Comparison of ENCODE assay signal across 9 mouse cellular contexts in the genomic region with DNA sequence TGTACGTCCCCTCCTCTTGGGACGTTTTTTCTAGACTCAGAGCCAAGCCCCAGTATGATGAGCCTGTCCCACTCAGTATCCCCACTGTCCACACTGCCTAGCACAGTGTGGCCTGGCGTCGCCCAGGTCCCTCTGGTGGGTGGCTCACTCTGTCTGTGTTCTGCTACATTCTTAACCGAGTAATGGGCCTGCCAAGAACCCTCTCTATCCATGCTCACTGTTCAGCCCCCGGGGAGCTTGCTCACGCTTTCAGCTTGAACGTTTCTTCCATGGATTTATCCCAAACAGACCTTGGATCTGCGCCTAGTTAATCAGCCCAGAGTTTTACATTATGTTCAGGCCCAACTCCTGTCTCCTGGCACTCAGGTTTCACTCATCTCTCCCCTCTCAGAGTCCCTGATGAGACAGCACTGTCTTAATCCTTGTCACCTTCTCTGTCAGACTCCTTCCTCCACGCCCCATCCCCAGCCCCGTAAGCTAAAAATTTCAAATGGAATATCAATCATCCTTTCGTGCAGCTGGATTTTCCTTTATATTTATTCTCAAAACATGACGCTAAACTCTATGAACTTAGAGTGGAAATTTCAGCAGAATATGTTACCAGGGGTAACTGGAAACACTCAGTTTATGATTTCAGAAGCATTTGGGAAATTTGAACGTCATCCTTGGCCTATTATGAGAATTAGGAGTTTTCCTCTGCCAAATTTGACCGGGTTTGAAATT.
A peak's percentile ranks its signal among the peaks of the same experiment; 100 is the strongest.
DNase-seq lines count a peak whose midpoint lies in the region; ATAC-seq lines count a peak whose summit lies in the region.
"Had no signal": no experiment of that assay in that cellular context is flagged by ENCODE, and none has a peak within 500 bp of the region (broad histone marks: within the 10 kb centered on the region; RNA-seq: fewer than 3 reads in every experiment).

No protein-coding gene starts in this region.

- H3K4me2 ChIP-seq in embryonic facial prominence, embryonic 13.5 days = no peak overlapping the region

- intact Hi-C loops in left cerebral cortex, postnatal 4 days (cut with DNase I) = loop anchor here (5.0 to 10.0 kb wide), 2 partner anchors 92 to 190 kb away; partner anchors contain the start of gene Rev3l

- ATAC-seq in embryonic facial prominence, embryonic 13.5 days (ENCODE audit: insufficient number of reproducible peaks, insufficient read depth, low FRiP score, low TSS enrichment, low read depth) = 0 out of 2 replicates have a peak, but pooled peaks have one; percentile 34

- no peak overlapping the region for H3K4me3 ChIP-seq in embryonic facial prominence, embryonic 13.5 days
- H3K4me3 ChIP-seq in heart, embryonic 10.5 days = no peak overlapping the region
- no peak overlapping the region for H3K4me3 ChIP-seq in midbrain, embryonic 10.5 days
- H3K4me3 ChIP-seq: megakaryocyte, embryonic 14.5 days had no signal

- H3K27me3 ChIP-seq in embryonic facial prominence, embryonic 13.5 days = no peaks in the 10 kb centered on the region
- no peaks in the 10 kb centered on the region for H3K27me3 ChIP-seq in heart, embryonic 10.5 days (ENCODE audit: insufficient read depth, poor library complexity, severe bottlenecking)
- peaks cover 13% of the 10 kb centered on the region; the same call in 1 of the 2 replicates for H3K27me3 ChIP-seq in midbrain, embryonic 10.5 days (ENCODE audit: low read depth, poor library complexity, severe bottlenecking)
- H3K27me3 ChIP-seq: megakaryocyte, embryonic 14.5 days had no signal

- DNase-seq in left cerebral cortex, postnatal 4 days = peak; percentile 73
- no peak for DNase-seq in left cerebral cortex, adult 11 months (ENCODE audit: low spot score)
- DNase-seq in heart, embryonic 10.5 days (ENCODE audit: low spot score) = no peak
- DNase-seq in midbrain, embryonic 10.5 days (ENCODE audit: low spot score) = no peak
- no peak for DNase-seq in liver
- no peak for DNase-seq in frontal cortex, postnatal 10 days (ENCODE audit: low spot score in 2 of 2)
- DNase-seq in thymus, postnatal 14 days = no peak

- H3K9me3 ChIP-seq in embryonic facial prominence, embryonic 13.5 days = no peaks in the 10 kb centered on the region
- no peaks in the 10 kb centered on the region for H3K9me3 ChIP-seq in heart, embryonic 10.5 days
- H3K9me3 ChIP-seq in midbrain, embryonic 10.5 days (replicated peaks) = no peaks in the 10 kb centered on the region
- H3K9me3 ChIP-seq: megakaryocyte, embryonic 14.5 days had no signal

- peak overlapping the region; percentile 51; the same call in 1 of the 2 replicates for H3K9ac ChIP-seq in embryonic facial prominence, embryonic 13.5 days

- peak overlapping the region; percentile 88 for H3K27ac ChIP-seq in embryonic facial prominence, embryonic 13.5 days
- H3K27ac ChIP-seq in heart, embryonic 10.5 days = 0 out of 2 replicates have a peak overlapping the region, but pooled peaks have one; percentile 52
- peak overlapping the region; percentile 92 for H3K27ac ChIP-seq in midbrain, embryonic 10.5 days (replicated peaks)

- H3K4me1 ChIP-seq in embryonic facial prominence, embryonic 13.5 days = peaks cover 67% of the 10 kb centered on the region
- peaks cover 38% of the 10 kb centered on the region for H3K4me1 ChIP-seq in heart, embryonic 10.5 days
- H3K4me1 ChIP-seq in midbrain, embryonic 10.5 days = peaks cover 64% of the 10 kb centered on the region

- H3K36me3 ChIP-seq in embryonic facial prominence, embryonic 13.5 days = peaks cover 12% of the 10 kb centered on the region; the same call in 1 of the 2 replicates
- H3K36me3 ChIP-seq in heart, embryonic 10.5 days = peaks cover 20% of the 10 kb centered on the region; the same call in 1 of the 2 replicates
- peaks cover 11% of the 10 kb centered on the region for H3K36me3 ChIP-seq in midbrain, embryonic 10.5 days

- whole genome bisulfite sequencing in embryonic facial prominence, embryonic 13.5 days = 35% methylated on average over 15 of the region's 15 CpGs
- WGBS in heart, embryonic 10.5 days = 78% methylated on average over 15 of the region's 15 CpGs
- WGBS in midbrain, embryonic 10.5 days = 79% methylated on average over 15 of the region's 15 CpGs
